Mouse (Mus musculus) myocyte (in vitro differentiated cells): ENCODE data around the gene Atxn7.

Experiments used
- CEBPB ChIP-seq: IDR thresholded peaks from 2 replicates; pipeline ENCODE4 v1.6.1; 2011; ENCODE audit warnings: mild to moderate bottlenecking, moderate library complexity; ENCODE audit not compliant: poor library complexity, insufficient read depth, severe bottlenecking
- E2F4 ChIP-seq: IDR thresholded peaks from one replicate; pipeline ENCODE4 v1.6.1; 2011; ENCODE audit warnings: mild to moderate bottlenecking, control low read depth, moderate library complexity; ENCODE audit not compliant: insufficient read depth
- MAX ChIP-seq: IDR thresholded peaks from one replicate; pipeline ENCODE4 v1.6.1; 2011; ENCODE audit warnings: low read depth, mild to moderate bottlenecking, control low read depth
- MYOD1 ChIP-seq, 3 experiments: IDR thresholded peaks; one replicate each; pipeline ENCODE4 v1.6.1; 2011; ENCODE audit warnings: control low read depth in 2 of 3, low read depth in 2 of 3, mild to moderate bottlenecking in 2 of 3, moderate library complexity in 1 of 3; ENCODE audit not compliant: insufficient read length in 2 of 3, control insufficient read depth in 1 of 3
- MYOG ChIP-seq, 3 experiments: IDR thresholded peaks; one replicate each; pipeline ENCODE4 v1.6.1; 2011; ENCODE audit warnings: control low read depth in 2 of 3, low read depth in 2 of 3, mild to moderate bottlenecking in 2 of 3; ENCODE audit not compliant: insufficient read length in 2 of 3, control insufficient read depth in 1 of 3, insufficient read depth in 1 of 3
- POLR2A ChIP-seq: IDR thresholded peaks from one replicate; pipeline ENCODE4 v1.6.1; 2011; ENCODE audit warnings: low read depth, mild to moderate bottlenecking, control low read depth, moderate library complexity; ENCODE audit not compliant: insufficient read length
- POLR2AphosphoS2 ChIP-seq: IDR thresholded peaks from one replicate; pipeline ENCODE4 v1.6.1; 2011; ENCODE audit warnings: low read depth, control low read depth; ENCODE audit not compliant: insufficient read length
- REST ChIP-seq: IDR thresholded peaks from one replicate; pipeline ENCODE4 v1.6.1; 2011; ENCODE audit warnings: mild to moderate bottlenecking, control low read depth, moderate library complexity; ENCODE audit not compliant: insufficient read depth, insufficient read length
- TCF12 ChIP-seq: IDR thresholded peaks from one replicate; pipeline ENCODE4 v1.6.1; 2011; ENCODE audit warnings: mild to moderate bottlenecking, control low read depth; ENCODE audit not compliant: poor library complexity, insufficient read depth, severe bottlenecking
- TCF3 ChIP-seq: IDR thresholded peaks from one replicate; pipeline ENCODE4 v1.6.1; 2011; ENCODE audit warnings: low read depth, control low read depth; ENCODE audit not compliant: insufficient read length
- USF1 ChIP-seq: IDR thresholded peaks from one replicate; pipeline ENCODE4 v1.6.1; 2011; ENCODE audit warnings: low read depth, mild to moderate bottlenecking, control low read depth, moderate library complexity

GRCm38 (mm10) chr14:13968476-13968875 is 7.2 kb downstream of the Atxn7 start:
- no peak for TF ChIP-seq POLR2A
- no peak for TF ChIP-seq MAX
- TF ChIP-seq USF1: no peak
- TF ChIP-seq E2F4: no peak
- no peak for TF ChIP-seq REST
- TF ChIP-seq POLR2AphosphoS2: no peak
- TF ChIP-seq TCF12: no peak
- TF ChIP-seq MYOG (IDR thresholded peaks at IDR 0.05; ENCODE audit: control insufficient read depth in 1 of 3, insufficient read depth in 1 of 3, insufficient read length in 2 of 3, low read depth in 2 of 3): no peak
- TF ChIP-seq CEBPB: no peak
- no peak for TF ChIP-seq TCF3
- no peak for TF ChIP-seq MYOD1 (IDR thresholded peaks at IDR 0.05; ENCODE audit: control insufficient read depth in 1 of 3, insufficient read length in 2 of 3, low read depth in 2 of 3)
